Mouse (Mus musculus) thymus, adult 2 months (tissue): ENCODE results near the gene Odf3l1.

Experiments
- CTCF ChIP-seq: fragments of 200-500 bp; IDR thresholded peaks from 2 replicates; pipeline ENCODE4 v1.5.1; 2012; ENCODE audit warnings: mild to moderate bottlenecking, control low read depth, low read length, moderate library complexity, borderline replicate concordance; ENCODE audit not compliant: control insufficient read depth, poor library complexity, insufficient read depth; ENCODE audit errors: extremely low read depth
- POLR2A ChIP-seq: fragments of 200-500 bp; IDR thresholded peaks from 2 replicates; pipeline ENCODE4 v1.6.1; 2012; ENCODE audit warnings: mild to moderate bottlenecking, low read length, control low read depth, moderate library complexity; ENCODE audit not compliant: control insufficient read depth, poor library complexity, insufficient read depth; ENCODE audit errors: extremely low read depth

DNA sequence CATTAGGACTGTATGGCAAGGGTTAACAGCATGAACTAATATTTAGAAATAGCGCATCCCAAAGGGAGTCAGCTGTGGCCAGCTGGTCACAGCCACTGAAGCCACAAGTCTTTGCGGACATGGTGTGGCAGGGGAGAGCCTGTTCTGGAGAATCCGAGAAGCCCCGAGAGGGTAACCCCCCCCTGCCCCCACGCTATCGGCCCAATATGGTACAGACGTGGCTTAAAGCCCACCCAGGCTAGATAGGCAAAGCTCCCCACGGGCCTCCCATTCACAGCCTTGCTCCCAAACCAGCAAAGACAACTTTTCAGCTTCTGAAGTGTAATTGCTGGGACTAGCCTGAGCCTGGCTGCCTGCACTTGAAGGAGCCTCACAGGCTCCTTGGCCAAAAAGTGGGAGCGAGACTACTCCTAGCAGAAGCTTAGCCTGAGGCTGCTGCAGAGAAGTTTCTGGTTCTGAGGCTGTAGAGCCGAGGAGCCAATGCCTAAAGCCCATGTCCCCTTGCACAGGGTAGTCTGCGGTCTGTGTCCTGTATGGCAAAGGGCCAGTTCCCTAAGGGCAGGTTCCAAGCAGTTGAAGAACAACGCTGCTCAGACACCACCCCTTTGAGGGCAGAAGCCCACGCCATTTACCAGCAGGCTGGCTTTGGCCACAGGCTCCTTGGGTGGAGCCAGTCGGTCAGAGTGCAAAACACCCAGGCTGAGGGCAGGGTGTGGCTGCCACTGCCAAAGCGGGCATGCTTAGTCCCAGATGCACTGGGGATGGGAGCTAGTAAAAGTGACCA lies 3.8 kb downstream of the Odf3l1 start:
- no peak for TF ChIP-seq POLR2A
- no peak for TF ChIP-seq CTCF
